Mouse (Mus musculus): ENCODE data around the gene Pitx3. TPM values are rescaled to one million over a fixed set of nuclear protein-coding genes. Genes with fewer than 3 reads are reported as not detected.
"Not testable (repeated sequence)": the region's sequence is repeated elsewhere in the genome, so short reads cannot be mapped to it uniquely, and the experiment has no call there.

The Pitx3 gene
- polyA plus RNA-seq, 1 experiment from 2014 or later = not detected

- Histone ChIP-seq H3K4me3 (ENCODE audit: low read depth, low read length) (peak overlapping the region; percentile 47), H3K36me3 (ENCODE audit: control insufficient read depth, insufficient read depth, low read length) (no peaks in the 10 kb centered on the region), H3K4me1 (ENCODE audit: control insufficient read depth, insufficient read depth, low read length) (peaks cover 15% of the 10 kb centered on the region), H3K27me3 (replicated peaks; ENCODE audit: control insufficient read depth, insufficient read depth, low read length) (peaks cover 61% of the 10 kb centered on the region), H3K9ac (ENCODE audit: low read length) (peak overlapping the region; percentile 64; the same call in 1 of the 2 replicates), H3K4me2 (ENCODE audit: low read length) (peak overlapping the region; percentile 100), H3K27ac (ENCODE audit: low read depth, low read length) (no peak overlapping the region), H3K9me3 (replicated peaks; ENCODE audit: control insufficient read depth, low read length) (no peaks in the 10 kb centered on the region)
- 1% methylated on average over 47 of the region's 49 CpGs for WGBS
- DNase-seq (ENCODE audit: low spot score) (peak; percentile 44), ATAC-seq (peak; percentile 16)
These were observed 11.2 kb downstream of the Pitx3 start for GRCm38 (mm10) chr19:46136639-46137580.

GRCm38 (mm10) chr19:46135789-46136638 lies 12.1 kb downstream of the Pitx3 start:
- Histone ChIP-seq H3K9ac (ENCODE audit: low read length) (peak overlapping the region; percentile 64), H3K4me2 (ENCODE audit: low read length) (peak overlapping the region; percentile 100), H3K36me3 (ENCODE audit: control insufficient read depth, insufficient read depth, low read length) (no peaks in the 10 kb centered on the region), H3K9me3 (replicated peaks; ENCODE audit: control insufficient read depth, low read length) (no peaks in the 10 kb centered on the region), H3K4me3 (ENCODE audit: low read depth, low read length) (peak overlapping the region; percentile 47), H3K27ac (ENCODE audit: low read depth, low read length) (no peak overlapping the region), H3K27me3 (replicated peaks; ENCODE audit: control insufficient read depth, insufficient read depth, low read length) (peaks cover 64% of the 10 kb centered on the region), H3K4me1 (ENCODE audit: control insufficient read depth, insufficient read depth, low read length) (peaks cover 16% of the 10 kb centered on the region)
- DNase-seq (ENCODE audit: low spot score) (peak; percentile 51), ATAC-seq (peak; percentile 65)
- WGBS = under 1% methylated on average over 72 of the region's 79 CpGs

- Histone ChIP-seq H3K4me1 (ENCODE audit: control insufficient read depth, insufficient read depth, low read length) (peaks cover 16% of the 10 kb centered on the region), H3K4me3 (ENCODE audit: low read depth, low read length) (peak overlapping the region; percentile 47), H3K27me3 (replicated peaks; ENCODE audit: control insufficient read depth, insufficient read depth, low read length) (peaks cover 72% of the 10 kb centered on the region), H3K9ac (ENCODE audit: low read length) (no peak overlapping the region), H3K4me2 (ENCODE audit: low read length) (peak overlapping the region; percentile 100), H3K27ac (ENCODE audit: low read depth, low read length) (no peak overlapping the region), H3K9me3 (replicated peaks; ENCODE audit: control insufficient read depth, low read length) (no peaks in the 10 kb centered on the region), H3K36me3 (ENCODE audit: control insufficient read depth, insufficient read depth, low read length) (no peaks in the 10 kb centered on the region)
- ATAC-seq (peak; percentile 79), DNase-seq (ENCODE audit: low spot score) (peak; percentile 92)
- WGBS = 0% methylated on average over 12 of the region's 12 CpGs
These were observed 12.8 kb downstream of the Pitx3 start for GRCm38 (mm10) chr19:46135297-46135696.

- ATAC-seq (no peak), DNase-seq (ENCODE audit: low spot score) (no peak)
- 20% methylated on average over 6 of the region's 6 CpGs for WGBS
- peaks cover 16% of the 10 kb centered on the region for H3K4me1 ChIP-seq (ENCODE audit: control insufficient read depth, insufficient read depth, low read length)
- H3K4me3 ChIP-seq (ENCODE audit: low read depth, low read length) = no peak overlapping the region
- no peaks in the 10 kb centered on the region for H3K36me3 ChIP-seq (ENCODE audit: control insufficient read depth, insufficient read depth, low read length)
- no peak overlapping the region for H3K4me2 ChIP-seq (ENCODE audit: low read length)
- no peaks in the 10 kb centered on the region for H3K9me3 ChIP-seq (replicated peaks; ENCODE audit: control insufficient read depth, low read length)
- no peak overlapping the region for H3K27ac ChIP-seq (ENCODE audit: low read depth, low read length)
- no peak overlapping the region for H3K9ac ChIP-seq (ENCODE audit: low read length)
- H3K27me3 ChIP-seq (replicated peaks; ENCODE audit: control insufficient read depth, insufficient read depth, low read length) = peaks cover 61% of the 10 kb centered on the region
These were observed 15.5 kb downstream of the Pitx3 start for GRCm38 (mm10) chr19:46132577-46132976.

GRCm38 (mm10) chr19:46131694-46132525 lies 16.2 kb downstream of the Pitx3 start, which contains the start of gene Elovl3:
TSS of gene Elovl3 (plus strand) at chr19:46131897.
- H3K36me3 ChIP-seq (ENCODE audit: control insufficient read depth, insufficient read depth, low read length) = no peaks in the 10 kb centered on the region
- no peaks in the 10 kb centered on the region for H3K9me3 ChIP-seq (replicated peaks; ENCODE audit: control insufficient read depth, low read length)
- WGBS = under 1% methylated on average over 31 of the region's 31 CpGs
- H3K4me1 ChIP-seq (ENCODE audit: control insufficient read depth, insufficient read depth, low read length) = peaks cover 16% of the 10 kb centered on the region
- H3K4me2 ChIP-seq (ENCODE audit: low read length) = peak within 1 kb of the TSS; percentile 33
- peak within 1 kb of the TSS; percentile 2; the same call in 1 of the 2 replicates for H3K9ac ChIP-seq (ENCODE audit: low read length)
- ATAC-seq (no peak; the same call in 1 of the 2 replicates), DNase-seq (ENCODE audit: low spot score) (peak; percentile 45)
- peaks cover 54% of the 10 kb centered on the region for H3K27me3 ChIP-seq (replicated peaks; ENCODE audit: control insufficient read depth, insufficient read depth, low read length)
- H3K4me3 ChIP-seq (ENCODE audit: low read depth, low read length) = peak within 1 kb of the TSS; percentile 9; the same call in 1 of the 2 replicates
- H3K27ac ChIP-seq (ENCODE audit: low read depth, low read length) = no peak within 1 kb of the TSS

- DNase-seq (ENCODE audit: low spot score) = no peak
- Histone ChIP-seq H3K36me3 (ENCODE audit: control insufficient read depth, insufficient read depth, low read length) (no peaks in the 10 kb centered on the region), H3K27ac (ENCODE audit: low read depth, low read length) (no peak overlapping the region), H3K9ac (ENCODE audit: low read length) (no peak overlapping the region), H3K27me3 (replicated peaks; ENCODE audit: control insufficient read depth, insufficient read depth, low read length) (peaks cover 48% of the 10 kb centered on the region), H3K9me3 (replicated peaks; ENCODE audit: control insufficient read depth, low read length) (no peaks in the 10 kb centered on the region), H3K4me3 (ENCODE audit: low read depth, low read length) (peak overlapping the region; percentile 9; the same call in 1 of the 2 replicates), H3K4me2 (ENCODE audit: low read length) (peak overlapping the region; percentile 33; the same call in 1 of the 2 replicates), H3K4me1 (ENCODE audit: control insufficient read depth, insufficient read depth, low read length) (peaks cover 13% of the 10 kb centered on the region)
- no peak for ATAC-seq
- WGBS = 9% methylated on average over 6 of the region's 8 CpGs
These were observed 16.8 kb downstream of the Pitx3 start for GRCm38 (mm10) chr19:46131283-46131682.

- not testable (repeated sequence) for H3K9ac ChIP-seq (ENCODE audit: low read length); H3K4me3 ChIP-seq (ENCODE audit: low read depth, low read length); H3K9me3 ChIP-seq (replicated peaks; ENCODE audit: control insufficient read depth, low read length); DNase-seq (ENCODE audit: low spot score); H3K4me2 ChIP-seq (ENCODE audit: low read length); ATAC-seq; H3K36me3 ChIP-seq (ENCODE audit: control insufficient read depth, insufficient read depth, low read length); H3K4me1 ChIP-seq (ENCODE audit: control insufficient read depth, insufficient read depth, low read length); H3K27ac ChIP-seq (ENCODE audit: low read depth, low read length)
- WGBS = 80% methylated on average over 6 of the region's 6 CpGs
- H3K27me3 ChIP-seq (replicated peaks; ENCODE audit: control insufficient read depth, insufficient read depth, low read length) = peaks cover 40% of the 10 kb centered on the region
These were observed 18.4 kb downstream of the Pitx3 start for GRCm38 (mm10) chr19:46129737-46130136.

GRCm38 (mm10) chr19:46126301-46126700 lies 21.8 kb downstream of the Pitx3 start:
- DNase-seq (ENCODE audit: low spot score) (no peak), ATAC-seq (no peak)
- Histone ChIP-seq H3K9me3 (replicated peaks; ENCODE audit: control insufficient read depth, low read length) (no peaks in the 10 kb centered on the region), H3K4me1 (ENCODE audit: control insufficient read depth, insufficient read depth, low read length) (no peaks in the 10 kb centered on the region), H3K4me2 (ENCODE audit: low read length) (no peak overlapping the region), H3K4me3 (ENCODE audit: low read depth, low read length) (no peak overlapping the region), H3K27ac (ENCODE audit: low read depth, low read length) (no peak overlapping the region), H3K9ac (ENCODE audit: low read length) (no peak overlapping the region), H3K36me3 (ENCODE audit: control insufficient read depth, insufficient read depth, low read length) (no peaks in the 10 kb centered on the region), H3K27me3 (replicated peaks; ENCODE audit: control insufficient read depth, insufficient read depth, low read length) (peaks cover 12% of the 10 kb centered on the region)
- 92% methylated on average over 4 of the region's 4 CpGs for WGBS

Measured in forebrain, embryonic 14.5 days (tissue).